Mouse (Mus musculus) forebrain, embryonic 15.5 days (tissue): Measurements from ENCODE around the gene Col3a1. TPM values are rescaled to one million over a fixed set of nuclear protein-coding genes. Genes with fewer than 3 reads are reported as not detected.

Experiments used
- ATAC-seq: fragments of 200-750 bp; cut with Nextera tagmentation; replicated peaks from 2 replicates; pipeline ENCODE4 v1.8.0; 2017; ENCODE audit warnings: mild to moderate bottlenecking, moderate TSS enrichment, moderate library complexity
- H3K27ac ChIP-seq: fragments of 300-500 bp; sonication (generic); replicated peaks from 2 replicates; pipeline ENCODE4 v1.5.1; 2015; ENCODE audit warnings: mild to moderate bottlenecking, inconsistent platforms
- H3K27me3 ChIP-seq: fragments of 300-500 bp; sonication (generic); 2 replicates; pipeline ENCODE4 v1.6.1; 2015; ENCODE audit warnings: inconsistent platforms
- H3K36me3 ChIP-seq: fragments of 300-500 bp; sonication (generic); 2 replicates; pipeline ENCODE4 v1.6.1; 2015; ENCODE audit warnings: mild to moderate bottlenecking, inconsistent platforms
- H3K4me1 ChIP-seq: fragments of 300-500 bp; sonication (generic); 2 replicates; pipeline ENCODE4 v1.6.1; 2015; ENCODE audit warnings: inconsistent platforms
- H3K4me2 ChIP-seq: fragments of 300-500 bp; sonication (generic); replicated peaks from 2 replicates; pipeline ENCODE4 v1.6.1; 2015; ENCODE audit warnings: mild to moderate bottlenecking, inconsistent platforms
- H3K4me3 ChIP-seq: fragments of 300-500 bp; sonication (generic); 2 replicates; pipeline ENCODE4 v1.5.1; 2015; ENCODE audit warnings: mild to moderate bottlenecking, inconsistent platforms
- H3K9ac ChIP-seq: fragments of 300-500 bp; sonication (generic); replicated peaks from 2 replicates; pipeline ENCODE4 v1.6.1; 2015; ENCODE audit warnings: mild to moderate bottlenecking, inconsistent platforms
- H3K9me3 ChIP-seq: fragments of 300-500 bp; sonication (generic); 2 replicates; pipeline ENCODE4 v1.6.1; 2016; ENCODE audit warnings: inconsistent platforms
- WGBS: fragments of 180-500 bp; shearing (Covaris S2); methylation state at CpG from one replicate; pipeline ENCODE4 v1.1.7; 2015; ENCODE audit warnings: mixed read lengths; 5-methylcytosine and 5-hydroxymethylcytosine counted together
- polyA plus RNA-seq: library from polyadenylated mRNA; unstranded; fragments of >200 nt; fragmentation: Nextera tagmentation; extraction: Ambion mirVana; gene quantifications from 2 replicates; pipeline ENCODE4 v1.2.1, GENCODE M21; 2015

The Col3a1 gene
- polyA plus RNA-seq = 78.4 and 86.2 TPM in 2 replicates

DNA sequence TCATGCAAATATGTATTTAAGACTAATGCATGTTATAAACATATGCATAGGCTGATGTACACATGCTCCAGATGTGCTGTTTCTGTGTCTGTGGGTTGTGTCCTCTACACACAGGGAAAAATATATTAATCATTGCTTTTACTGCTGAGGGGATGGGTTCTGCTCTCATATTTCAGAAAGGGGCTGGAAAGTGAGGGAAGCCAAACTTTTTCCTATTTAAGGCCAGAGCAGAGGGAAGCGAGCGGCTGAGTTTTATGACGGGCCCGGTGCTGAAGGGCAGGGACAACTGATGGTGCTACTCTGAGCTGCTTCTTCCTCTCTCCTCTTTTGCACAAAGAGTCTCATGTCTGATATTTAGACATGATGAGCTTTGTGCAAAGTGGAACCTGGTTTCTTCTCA lies at the start of gene Col3a1:
TSS of gene Col3a1 (plus strand) at position 151 of the 400 bp plus-strand sequence.
- no peak within 1 kb of the TSS for H3K4me3 ChIP-seq
- H3K4me2 ChIP-seq = no peak within 1 kb of the TSS
- no peaks in the 10 kb centered on the region for H3K9me3 ChIP-seq
- no peaks in the 10 kb centered on the region for H3K4me1 ChIP-seq
- no peaks in the 10 kb centered on the region for H3K27me3 ChIP-seq
- WGBS = 95% methylated on average over 4 of the region's 4 CpGs
- H3K9ac ChIP-seq = no peak within 1 kb of the TSS
- H3K36me3 ChIP-seq = no peaks in the 10 kb centered on the region
- ATAC-seq = no peak
- no peak within 1 kb of the TSS for H3K27ac ChIP-seq

DNA sequence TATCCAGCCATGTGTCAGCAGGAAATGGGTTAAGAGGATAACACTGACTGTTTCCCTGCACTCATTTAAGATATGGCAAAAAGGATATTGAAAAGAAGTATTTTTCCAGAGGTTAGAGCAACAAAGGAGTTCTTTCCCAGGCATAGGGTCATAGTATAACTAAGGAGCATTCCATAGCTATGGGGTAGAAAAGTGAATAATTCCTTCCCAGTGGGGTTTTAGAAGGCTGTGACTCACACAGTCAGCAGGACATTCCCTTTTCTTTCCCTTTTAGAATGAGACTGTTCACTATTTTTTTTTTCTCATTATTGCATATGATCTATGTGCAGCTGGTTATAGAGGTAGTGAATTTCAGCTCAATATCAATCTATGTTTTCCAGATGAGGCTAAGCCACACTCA lies 41.9 kb upstream of the Col3a1 start:
- no peak overlapping the region for H3K27ac ChIP-seq
- H3K36me3 ChIP-seq = no peaks in the 10 kb centered on the region
- no peaks in the 10 kb centered on the region for H3K27me3 ChIP-seq
- H3K4me1 ChIP-seq = no peaks in the 10 kb centered on the region
- no peak overlapping the region for H3K9ac ChIP-seq
- no peak overlapping the region for H3K4me3 ChIP-seq
- ATAC-seq = no peak
- H3K9me3 ChIP-seq = no peaks in the 10 kb centered on the region
- no peak overlapping the region for H3K4me2 ChIP-seq

DNA sequence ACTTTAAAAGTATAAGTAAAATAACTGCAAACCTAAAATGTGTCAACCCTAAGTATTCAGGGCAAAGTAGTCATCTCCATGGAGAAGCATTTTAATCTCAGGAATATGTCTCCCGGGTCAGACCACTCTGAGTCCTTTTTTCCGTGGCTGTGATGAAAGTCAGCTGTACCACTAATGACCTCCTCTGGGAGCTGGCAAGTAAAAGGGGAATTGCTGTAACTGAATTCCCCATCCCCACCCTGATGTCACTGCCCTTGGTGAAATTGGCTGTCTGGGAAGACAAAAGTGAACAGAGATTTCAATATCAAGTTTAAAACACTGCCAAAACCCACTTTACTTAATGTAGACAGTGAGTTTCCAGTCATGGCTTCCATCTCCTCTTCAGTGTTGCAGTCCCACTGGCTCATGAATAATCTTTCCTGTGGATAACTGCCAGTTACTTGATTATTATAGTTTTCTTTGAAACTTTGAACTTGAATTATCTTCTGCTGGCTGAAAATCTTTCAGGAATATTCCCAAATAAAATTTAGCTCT lies 35.3 kb upstream of the Col3a1 start:
- 67% methylated on average over 2 of the region's 2 CpGs for WGBS
- Histone ChIP-seq H3K4me2 (no peak overlapping the region), H3K27ac (no peak overlapping the region), H3K9me3 (no peaks in the 10 kb centered on the region), H3K9ac (no peak overlapping the region), H3K4me1 (no peaks in the 10 kb centered on the region), H3K36me3 (no peaks in the 10 kb centered on the region), H3K27me3 (no peaks in the 10 kb centered on the region), H3K4me3 (no peak overlapping the region)
- no peak for ATAC-seq

DNA sequence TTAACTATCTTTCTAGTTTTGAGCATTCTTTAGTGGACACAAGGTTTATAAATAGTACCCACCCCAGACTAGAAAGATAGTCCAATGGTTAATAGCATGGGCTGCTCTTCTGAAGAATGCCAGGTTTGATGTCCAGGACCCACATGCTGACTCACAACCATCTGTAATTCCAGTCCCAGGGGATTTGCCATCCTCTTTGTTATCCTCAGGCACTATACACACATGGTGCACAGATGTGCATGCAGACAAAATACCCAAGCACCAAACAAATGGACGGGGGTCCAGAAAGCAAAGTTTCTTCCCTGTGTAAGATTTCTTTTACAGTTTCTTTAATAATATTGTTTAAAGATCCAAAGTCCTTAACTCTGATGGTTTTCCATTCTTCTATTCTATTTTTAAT lies 23.4 kb upstream of the Col3a1 start:
- ATAC-seq = no peak
- 75% methylated on average over 1 of the region's 1 CpGs for WGBS

DNA sequence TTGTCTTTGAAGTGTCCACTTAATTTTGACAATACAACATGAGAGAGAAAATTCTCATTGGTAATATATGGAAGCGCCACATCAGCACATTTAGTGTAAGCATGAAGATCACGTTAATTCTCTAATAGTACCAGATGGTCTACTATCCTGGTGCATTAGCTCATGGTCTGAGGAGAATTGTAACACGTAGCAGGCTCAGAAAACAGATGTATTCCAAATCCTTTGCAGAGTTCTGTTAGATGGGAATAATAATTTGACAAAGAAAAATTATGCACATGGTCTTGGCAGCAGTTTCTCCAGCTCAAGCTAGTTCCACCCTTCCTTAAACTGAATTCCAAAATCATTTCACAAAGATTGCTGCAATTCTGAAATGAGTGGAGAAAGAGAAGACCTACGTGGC lies 21.3 kb upstream of the Col3a1 start:
- WGBS = 77% methylated on average over 4 of the region's 4 CpGs
- no peak overlapping the region for H3K4me2 ChIP-seq
- no peaks in the 10 kb centered on the region for H3K27me3 ChIP-seq
- no peaks in the 10 kb centered on the region for H3K4me1 ChIP-seq
- no peaks in the 10 kb centered on the region for H3K36me3 ChIP-seq
- no peak overlapping the region for H3K9ac ChIP-seq
- no peak overlapping the region for H3K27ac ChIP-seq
- H3K4me3 ChIP-seq = no peak overlapping the region
- no peaks in the 10 kb centered on the region for H3K9me3 ChIP-seq
- ATAC-seq = no peak

More for the DNA sequence above, 23.4 kb upstream of the Col3a1 start:
- Histone ChIP-seq H3K4me3 (no peak overlapping the region), H3K9me3 (no peaks in the 10 kb centered on the region), H3K4me2 (no peak overlapping the region), H3K27ac (no peak overlapping the region), H3K4me1 (no peaks in the 10 kb centered on the region), H3K36me3 (no peaks in the 10 kb centered on the region), H3K9ac (no peak overlapping the region), H3K27me3 (no peaks in the 10 kb centered on the region)

DNA sequence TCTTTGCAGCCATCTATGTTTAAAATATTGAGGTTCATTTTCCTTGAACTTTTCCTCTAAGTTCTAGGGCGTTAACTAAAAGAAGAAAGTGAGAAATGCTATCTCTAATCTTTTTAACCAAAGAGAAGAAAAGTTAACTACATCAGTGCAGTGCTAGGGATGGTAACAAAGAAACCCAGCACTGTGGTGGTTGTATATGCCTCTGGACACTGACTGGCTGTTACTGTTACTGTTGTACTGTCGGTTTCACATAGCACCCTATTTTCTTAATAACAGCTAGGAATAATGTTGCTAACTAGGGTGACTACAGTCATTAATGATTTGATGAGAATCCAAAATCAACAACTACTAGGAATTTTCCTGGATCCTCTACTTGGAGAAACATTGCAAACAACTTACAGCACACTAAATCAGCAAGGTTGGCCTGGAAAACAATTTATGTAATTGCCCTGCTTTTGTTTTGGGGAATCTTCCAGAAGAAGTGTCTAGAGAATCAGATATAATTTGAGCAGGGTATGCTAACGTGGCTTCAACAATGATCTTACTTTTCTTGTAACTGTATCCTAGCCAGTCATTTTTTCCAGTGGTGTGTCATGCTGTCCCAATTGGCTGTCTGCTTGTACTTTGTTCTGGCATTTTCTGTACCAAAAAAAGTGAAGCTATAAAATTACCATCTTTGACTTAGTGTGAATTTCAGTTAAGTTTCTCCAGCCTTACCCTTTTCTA lies 11.8 kb upstream of the Col3a1 start:
- Histone ChIP-seq H3K4me3 (no peak overlapping the region), H3K9ac (no peak overlapping the region), H3K36me3 (no peaks in the 10 kb centered on the region), H3K9me3 (no peaks in the 10 kb centered on the region), H3K4me2 (no peak overlapping the region), H3K4me1 (no peaks in the 10 kb centered on the region), H3K27ac (no peak overlapping the region), H3K27me3 (no peaks in the 10 kb centered on the region)
- no peak for ATAC-seq
- WGBS = 83% methylated on average over 3 of the region's 3 CpGs

DNA sequence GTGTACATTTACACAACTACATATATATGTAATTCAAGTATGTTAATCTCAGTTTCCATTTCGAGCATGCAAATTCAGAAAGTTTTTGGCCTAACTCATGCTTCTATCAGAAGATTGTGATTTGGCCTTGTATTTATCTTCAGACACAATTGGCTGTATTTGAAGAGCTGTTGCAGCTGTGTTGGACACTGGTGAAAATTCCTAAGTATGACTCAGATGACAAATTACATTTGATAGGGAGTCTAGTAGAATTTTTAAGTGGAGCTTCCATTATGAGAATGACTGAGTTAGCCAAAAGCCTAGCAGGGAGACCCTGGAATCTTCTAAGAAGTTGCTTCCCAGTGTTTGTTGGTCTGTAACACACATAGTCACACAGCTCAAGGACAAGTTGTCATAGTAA lies 7.1 kb upstream of the Col3a1 start:
- 80% methylated on average over 1 of the region's 1 CpGs for WGBS
- no peaks in the 10 kb centered on the region for H3K27me3 ChIP-seq
- no peak for ATAC-seq
- H3K9me3 ChIP-seq = no peaks in the 10 kb centered on the region
- H3K9ac ChIP-seq = no peak overlapping the region
- no peaks in the 10 kb centered on the region for H3K36me3 ChIP-seq
- no peak overlapping the region for H3K27ac ChIP-seq
- H3K4me1 ChIP-seq = no peaks in the 10 kb centered on the region
- no peak overlapping the region for H3K4me2 ChIP-seq
- H3K4me3 ChIP-seq = no peak overlapping the region

DNA sequence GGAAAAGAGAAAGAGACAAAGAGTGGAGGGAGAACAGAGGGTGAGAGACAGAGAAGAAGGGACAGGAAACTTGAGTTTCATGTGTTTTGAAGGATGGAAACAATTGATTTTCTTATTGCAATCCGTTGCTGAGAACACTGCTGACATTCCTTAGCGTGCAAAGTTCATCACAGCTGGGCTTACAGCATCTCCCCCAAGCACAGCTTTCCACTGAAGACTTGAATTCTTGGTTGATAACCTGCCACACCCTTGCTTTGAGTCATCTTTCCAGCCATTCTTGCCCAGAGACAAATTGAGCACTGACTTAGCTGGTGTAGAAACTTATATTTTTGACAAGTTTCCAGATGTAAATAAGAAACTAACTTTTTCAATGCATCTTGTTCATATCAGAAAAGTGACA lies 2.3 kb upstream of the Col3a1 start:
- no peak for ATAC-seq
- Histone ChIP-seq H3K27ac (no peak overlapping the region), H3K27me3 (no peaks in the 10 kb centered on the region), H3K9me3 (no peaks in the 10 kb centered on the region), H3K9ac (no peak overlapping the region), H3K4me2 (no peak overlapping the region), H3K36me3 (no peaks in the 10 kb centered on the region), H3K4me1 (no peaks in the 10 kb centered on the region), H3K4me3 (no peak overlapping the region)
- 86% methylated on average over 2 of the region's 2 CpGs for whole genome bisulfite sequencing

DNA sequence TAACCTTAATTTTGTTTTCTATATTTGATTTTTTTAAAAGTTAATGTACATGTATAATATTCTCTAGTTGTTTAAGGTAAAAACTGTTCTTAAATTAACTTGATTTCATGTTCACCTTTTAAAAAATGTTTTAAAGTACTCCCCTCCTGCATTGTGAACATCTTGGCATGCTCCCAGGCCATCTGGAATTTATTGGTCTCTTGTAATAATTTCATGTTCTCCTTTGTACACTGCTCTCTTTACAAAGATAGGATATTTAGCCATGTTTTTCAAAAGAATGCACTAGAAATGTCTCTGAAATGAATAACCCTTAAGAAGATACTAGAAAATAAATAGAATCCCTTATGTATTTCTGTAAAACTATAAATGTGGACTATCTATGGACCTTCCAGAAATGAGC lies 624 bp downstream of the Col3a1 start:
- Histone ChIP-seq H3K27ac (no peak overlapping the region), H3K4me3 (no peak overlapping the region), H3K4me2 (no peak overlapping the region), H3K4me1 (no peaks in the 10 kb centered on the region), H3K9me3 (no peaks in the 10 kb centered on the region), H3K9ac (no peak overlapping the region), H3K27me3 (no peaks in the 10 kb centered on the region), H3K36me3 (no peaks in the 10 kb centered on the region)
- ATAC-seq = no peak

DNA sequence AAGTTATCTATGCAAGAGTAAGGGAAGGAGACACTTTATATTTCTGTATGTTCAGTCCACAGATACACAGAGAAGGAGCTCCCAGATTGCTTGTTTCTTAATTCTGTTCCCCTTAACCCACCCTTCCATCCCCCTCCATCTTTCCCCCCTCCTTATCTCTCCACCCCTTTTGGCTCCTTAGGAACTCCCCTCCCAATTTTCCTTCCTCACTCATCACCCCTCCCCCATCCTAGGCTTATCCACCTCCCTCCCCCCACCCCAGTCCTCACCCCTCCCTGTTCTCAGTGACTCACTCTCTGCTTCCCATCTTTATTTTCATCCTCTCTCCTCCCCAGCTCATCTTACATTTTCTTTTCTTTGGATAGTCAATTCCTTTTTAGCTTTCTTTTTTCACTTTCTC lies 1.5 kb downstream of the Col3a1 start:
- Histone ChIP-seq H3K4me1 (no peaks in the 10 kb centered on the region), H3K27ac (no peak overlapping the region), H3K4me3 (no peak overlapping the region), H3K4me2 (no peak overlapping the region), H3K9ac (no peak overlapping the region), H3K27me3 (no peaks in the 10 kb centered on the region), H3K9me3 (no peaks in the 10 kb centered on the region), H3K36me3 (no peaks in the 10 kb centered on the region)
- no peak for ATAC-seq

DNA sequence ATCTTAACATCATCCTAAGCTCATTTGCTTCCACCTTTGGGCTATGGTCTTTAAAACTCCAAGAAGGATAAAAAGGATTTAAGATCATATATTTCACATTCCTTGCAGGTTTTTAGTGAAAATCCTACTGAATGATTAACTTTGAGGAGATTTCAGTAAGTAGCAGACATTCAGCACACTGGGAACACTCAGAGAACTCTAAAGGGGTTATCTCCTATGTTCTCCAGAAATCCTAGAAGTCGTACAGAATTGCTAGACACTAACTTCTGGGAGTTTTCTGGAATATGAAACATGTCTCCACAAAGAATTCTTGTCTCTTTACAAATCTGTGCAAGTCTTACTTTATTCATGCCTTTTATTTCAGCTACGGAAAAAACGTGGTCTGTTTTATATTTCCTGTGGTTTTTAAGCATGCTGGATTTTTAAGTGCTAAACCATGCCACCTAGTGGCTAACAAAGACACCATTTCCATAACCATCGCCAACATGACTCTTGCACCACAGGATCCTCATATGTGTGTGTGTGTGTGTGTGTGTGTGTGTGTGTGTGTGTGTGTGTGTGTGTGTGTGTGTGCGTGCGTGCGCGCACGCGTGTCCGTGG lies 2.5 kb downstream of the Col3a1 start:
- WGBS = 17% methylated on average over 5 of the region's 11 CpGs
- Histone ChIP-seq H3K27me3 (no peaks in the 10 kb centered on the region), H3K36me3 (no peaks in the 10 kb centered on the region), H3K9ac (no peak overlapping the region), H3K27ac (no peak overlapping the region), H3K4me2 (peak overlapping the region; percentile 22; the same call in 1 of the 2 replicates), H3K4me3 (no peak overlapping the region), H3K4me1 (no peaks in the 10 kb centered on the region), H3K9me3 (no peaks in the 10 kb centered on the region)
- peak; percentile 86 for ATAC-seq

DNA sequence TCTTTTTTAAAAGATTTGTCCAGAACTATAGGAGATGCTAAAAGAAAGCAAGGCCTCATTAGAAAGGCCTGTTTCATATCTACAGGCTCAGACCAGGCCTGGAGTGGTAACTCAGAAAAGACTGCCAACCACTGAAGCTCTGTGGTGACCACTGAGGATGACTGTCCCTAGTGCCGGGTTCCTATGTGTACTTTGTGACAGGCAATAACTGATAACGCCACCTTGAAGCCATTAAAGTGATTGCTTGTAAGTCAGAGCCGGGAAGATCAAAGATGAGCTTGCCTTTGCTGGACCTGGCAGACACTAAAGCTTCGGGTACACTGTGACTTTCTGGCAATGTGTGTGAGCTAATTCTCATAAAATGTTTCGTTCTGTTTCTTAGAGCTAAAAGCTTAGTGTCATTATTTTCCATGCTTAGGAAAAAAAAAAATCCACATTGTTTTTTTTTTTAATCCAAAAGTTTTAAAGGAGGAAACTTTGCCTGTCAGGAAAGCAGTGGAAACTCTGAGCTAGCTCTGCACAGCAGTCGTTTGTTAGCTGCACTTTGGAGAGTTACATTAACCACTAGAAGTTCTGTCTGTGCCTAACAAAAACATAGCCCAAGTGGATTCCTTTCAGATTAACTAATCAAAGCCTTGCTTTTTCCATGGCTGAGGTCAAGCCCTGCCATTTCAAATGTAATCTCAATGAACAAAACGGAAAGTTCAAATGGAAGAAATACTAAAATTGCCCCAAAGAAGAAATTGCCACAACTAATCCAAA lies 4.6 kb downstream of the Col3a1 start:
- Histone ChIP-seq H3K4me2 (no peak overlapping the region), H3K27ac (no peak overlapping the region), H3K4me3 (no peak overlapping the region), H3K36me3 (no peaks in the 10 kb centered on the region), H3K27me3 (no peaks in the 10 kb centered on the region), H3K9ac (no peak overlapping the region), H3K9me3 (no peaks in the 10 kb centered on the region), H3K4me1 (no peaks in the 10 kb centered on the region)
- WGBS = 54% methylated on average over 7 of the region's 7 CpGs
- no peak for ATAC-seq
